Mouse (Mus musculus) midbrain, postnatal 0 days (tissue): ENCODE data around the gene Mettl2. TPM values are rescaled to one million over a fixed set of nuclear protein-coding genes. Genes with fewer than 3 reads are reported as not detected.
"Not testable (repeated sequence)": the region's sequence is repeated elsewhere in the genome, so short reads cannot be mapped to it uniquely, and the experiment has no call there.

ENCODE experiments used
- ATAC-seq: fragments of 200-750 bp; cut with Nextera tagmentation; 2 replicates; pipeline ENCODE4 v1.8.0; 2017; ENCODE audit warnings: moderate number of reproducible peaks, mild to moderate bottlenecking, moderate TSS enrichment, moderate library complexity; ENCODE audit not compliant: low FRiP score
- DNase-seq: peaks from one replicate; pipeline ENCODE4 v3.0.0-alpha.2; 2015; ENCODE audit warnings: low spot score
- H3K27ac ChIP-seq: fragments of 300-500 bp; sonication (generic); 2 replicates; pipeline ENCODE4 v1.5.1; 2014; ENCODE audit warnings: low read depth, mild to moderate bottlenecking, low read length, mixed read lengths
- H3K27me3 ChIP-seq: fragments of 300-500 bp; sonication (generic); 2 replicates; pipeline ENCODE4 v1.6.1; 2014; ENCODE audit warnings: low read length, control low read depth, mixed read lengths; ENCODE audit not compliant: insufficient read depth
- H3K36me3 ChIP-seq: fragments of 300-500 bp; sonication (generic); 2 replicates; pipeline ENCODE4 v1.6.1; 2014; ENCODE audit warnings: low read length, control low read depth, mixed read lengths; ENCODE audit not compliant: insufficient read depth
- H3K4me1 ChIP-seq: fragments of 300-500 bp; sonication (generic); 2 replicates; pipeline ENCODE4 v1.6.1; 2014; ENCODE audit warnings: mild to moderate bottlenecking, control low read depth, antibody characterized with exemption, low read length, mixed read lengths; ENCODE audit not compliant: insufficient read depth
- H3K4me2 ChIP-seq: fragments of 300-500 bp; sonication (generic); 2 replicates; pipeline ENCODE4 v1.6.1; 2014; ENCODE audit warnings: low read depth, mild to moderate bottlenecking, low read length, mixed read lengths; ENCODE audit not compliant: poor library complexity, severe bottlenecking
- H3K4me3 ChIP-seq: fragments of 300-500 bp; sonication (generic); 2 replicates; pipeline ENCODE4 v1.5.1; 2014; ENCODE audit warnings: low read depth, mild to moderate bottlenecking, low read length, moderate library complexity
- H3K9ac ChIP-seq: fragments of 300-500 bp; sonication (generic); replicated peaks from 2 replicates; pipeline ENCODE4 v1.6.1; 2014; ENCODE audit warnings: mild to moderate bottlenecking, low read length, moderate library complexity, mixed read lengths; ENCODE audit not compliant: poor library complexity, severe bottlenecking
- H3K9me3 ChIP-seq: fragments of 300-500 bp; sonication (generic); 2 replicates; pipeline ENCODE4 v1.6.1; 2016; ENCODE audit warnings: low read length, control low read depth
- CTCF ChIP-seq: IDR thresholded peaks from 2 replicates; pipeline ENCODE4 v1.5.1; 2016; ENCODE audit warnings: antibody characterized with exemption, mild to moderate bottlenecking
- WGBS: fragments of 180-500 bp; shearing (Covaris S2); extraction: QIAGEN DNeasy Blood & Tissue Kit; methylation state at CpG from one replicate; pipeline ENCODE4 v1.1.7; 2014; 5-methylcytosine and 5-hydroxymethylcytosine counted together
- polyA plus RNA-seq: library from polyadenylated mRNA; unstranded; fragments of >200 nt; fragmentation: Nextera tagmentation; extraction: Ambion mirVana; gene quantifications from 2 replicates; pipeline ENCODE4 v1.2.1, GENCODE M21; 2015
- total RNA-seq: library from RNA; depleted of rRNA; stranded (reverse); fragments of >200 nt; gene quantifications from 2 replicates; pipeline ENCODE4 v1.2.3, GENCODE M21; 2014; rRNA removed

Gene Mettl2
- total RNA-seq, result 25.2 and 28.0 TPM in 2 replicates
- 30.0 and 35.6 TPM in 2 replicates for polyA plus RNA-seq

DNA sequence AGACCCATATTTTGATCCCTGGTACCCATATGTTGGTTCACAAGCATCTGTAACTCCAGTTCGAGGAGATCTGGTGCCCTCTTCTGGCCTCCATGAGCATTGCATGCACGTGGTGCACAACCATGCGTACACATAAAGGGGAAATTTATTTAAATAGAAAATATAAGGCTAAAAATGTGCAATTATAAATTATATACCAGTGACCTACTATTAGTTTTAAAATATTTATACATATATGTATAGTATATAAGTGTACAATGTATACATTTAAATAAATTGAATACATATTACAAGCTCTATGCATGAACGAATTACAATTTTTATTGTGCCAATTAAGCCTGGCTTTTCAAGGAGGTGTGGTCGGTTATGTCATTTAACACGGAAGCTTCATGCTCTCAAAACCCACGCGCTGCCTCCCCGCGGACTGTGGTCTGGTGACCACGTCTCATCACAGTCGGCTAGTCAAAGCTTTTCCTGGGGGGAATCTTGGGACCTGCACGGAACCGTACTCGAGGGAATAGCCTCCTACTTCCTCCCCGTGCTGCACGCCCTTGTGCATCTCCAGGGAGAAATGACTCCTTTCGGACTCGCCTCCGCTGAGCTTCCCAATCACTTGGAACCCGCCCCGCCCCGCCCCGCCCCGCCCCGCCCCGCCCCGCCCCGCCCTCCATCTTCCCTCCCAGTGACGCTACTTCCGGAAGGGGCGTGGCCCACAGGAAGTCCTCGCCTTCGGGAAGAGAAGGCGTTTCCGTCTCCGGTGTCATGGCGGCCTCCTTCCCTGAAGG lies at the start of gene Mettl2:
Gene Mettl2, plus strand, starts transcription at position 691 of the 785 bp plus-strand sequence.
- WGBS, result 1% methylated on average over 26 of the region's 38 CpGs
- H3K27ac ChIP-seq, result peak within 1 kb of the TSS; percentile 70
- ATAC-seq, result peak; percentile 93
- H3K4me1 ChIP-seq, result peaks cover 8% of the 10 kb centered on the region
- H3K9me3 ChIP-seq, result no peaks in the 10 kb centered on the region
- H3K36me3 ChIP-seq, result 0 out of 2 replicates have a peak, but pooled peaks cover under 1% of the 10 kb centered on the region
- DNase-seq, result peak; percentile 91
- no peaks in the 10 kb centered on the region for H3K27me3 ChIP-seq
- H3K9ac ChIP-seq, result peak within 1 kb of the TSS; percentile 73
- H3K4me3 ChIP-seq, result peak within 1 kb of the TSS; percentile 84
- TF ChIP-seq CTCF, result peak; percentile 85
- peak within 1 kb of the TSS; percentile 71 for H3K4me2 ChIP-seq

DNA sequence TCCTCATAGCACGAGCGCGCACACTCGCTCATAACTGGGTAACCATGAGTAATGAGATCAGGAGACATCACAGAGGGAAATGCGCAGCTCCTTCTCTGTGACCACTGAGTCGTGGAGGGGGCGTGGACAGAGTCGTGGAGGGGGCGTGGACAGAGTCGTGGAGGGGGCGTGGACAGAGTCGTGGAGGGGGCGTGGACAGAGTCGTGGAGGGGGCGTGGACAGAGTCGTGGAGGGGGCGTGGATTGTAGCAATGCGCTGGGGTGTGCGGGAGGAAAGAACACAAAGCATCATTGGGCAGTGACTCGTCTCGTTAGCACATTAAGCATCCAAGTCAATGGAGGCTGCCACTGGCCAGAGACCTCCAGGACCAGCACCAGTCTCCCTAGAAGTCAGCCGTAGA lies 13.8 kb upstream of the Mettl2 start:
- ATAC-seq, H3K36me3 ChIP-seq, H3K4me2 ChIP-seq, H3K9ac ChIP-seq, DNase-seq, H3K4me3 ChIP-seq, H3K27ac ChIP-seq, H3K9me3 ChIP-seq, H3K4me1 ChIP-seq, H3K27me3 ChIP-seq: not testable (repeated sequence)
- whole genome bisulfite sequencing, result 86% methylated on average over 22 of the region's 22 CpGs

DNA sequence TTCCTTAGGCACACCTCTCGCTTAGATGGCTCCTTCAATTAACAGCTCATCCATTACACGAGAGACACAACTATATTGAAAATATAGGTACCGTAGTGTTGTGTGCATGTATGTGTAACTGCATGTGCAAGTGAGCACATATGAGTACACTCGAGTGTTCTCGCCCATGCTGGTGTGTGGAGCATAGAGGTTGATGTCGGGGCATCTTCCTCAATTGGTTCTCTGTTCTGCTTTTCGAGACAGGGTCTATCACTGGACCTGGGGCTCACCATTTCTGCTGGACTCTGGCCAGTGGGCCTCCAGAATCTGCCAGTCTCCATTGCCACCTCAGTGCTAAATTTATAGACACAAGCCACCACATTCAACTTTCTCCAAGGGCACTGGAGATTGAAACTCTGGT lies 8.4 kb upstream of the Mettl2 start:
- TF ChIP-seq CTCF, result no peak

DNA sequence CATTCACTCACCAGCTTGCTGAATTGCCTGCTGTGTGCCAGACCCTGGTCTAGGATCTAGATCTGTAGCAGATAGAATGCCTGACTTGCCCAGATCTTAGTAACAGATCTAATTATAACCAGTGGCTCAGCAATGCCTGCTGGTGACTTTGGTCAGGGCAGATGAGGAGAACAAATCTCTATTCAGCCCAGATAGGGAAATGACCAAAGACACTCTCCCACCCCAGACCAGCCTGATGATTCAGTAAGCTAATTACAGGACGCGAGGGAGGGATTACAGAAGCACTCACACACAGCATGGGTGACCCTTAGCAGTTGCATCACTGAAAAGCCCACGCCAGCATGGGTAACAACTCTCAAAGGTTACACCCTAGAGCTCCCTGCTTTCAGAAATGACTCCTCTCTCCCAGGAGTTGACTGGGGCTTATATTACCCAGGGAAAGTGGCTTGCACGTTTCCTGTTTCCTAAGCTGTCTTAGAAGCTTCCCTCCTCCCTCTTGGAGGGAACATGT lies 5.6 kb upstream of the Mettl2 start:
- no peak overlapping the region for H3K4me2 ChIP-seq
- H3K4me3 ChIP-seq, result no peak overlapping the region
- no peak overlapping the region for H3K9ac ChIP-seq
- H3K27me3 ChIP-seq, result no peaks in the 10 kb centered on the region
- H3K27ac ChIP-seq, result no peak overlapping the region
- H3K4me1 ChIP-seq, result no peaks in the 10 kb centered on the region
- no peak for ATAC-seq
- no peak for DNase-seq
- WGBS, result 36% methylated on average over 4 of the region's 4 CpGs
- H3K36me3 ChIP-seq, result no peaks in the 10 kb centered on the region
- H3K9me3 ChIP-seq, result no peaks in the 10 kb centered on the region
- no peak for TF ChIP-seq CTCF

More for the DNA sequence above, 8.4 kb upstream of the Mettl2 start:
- Histone ChIP-seq H3K4me2 (no peak overlapping the region), H3K27me3 (no peaks in the 10 kb centered on the region), H3K9me3 (no peaks in the 10 kb centered on the region), H3K4me1 (no peaks in the 10 kb centered on the region), H3K4me3 (no peak overlapping the region), H3K27ac (no peak overlapping the region), H3K36me3 (no peaks in the 10 kb centered on the region), H3K9ac (no peak overlapping the region)
- ATAC-seq, result no peak
- WGBS, result 89% methylated on average over 7 of the region's 7 CpGs
- no peak for DNase-seq

DNA sequence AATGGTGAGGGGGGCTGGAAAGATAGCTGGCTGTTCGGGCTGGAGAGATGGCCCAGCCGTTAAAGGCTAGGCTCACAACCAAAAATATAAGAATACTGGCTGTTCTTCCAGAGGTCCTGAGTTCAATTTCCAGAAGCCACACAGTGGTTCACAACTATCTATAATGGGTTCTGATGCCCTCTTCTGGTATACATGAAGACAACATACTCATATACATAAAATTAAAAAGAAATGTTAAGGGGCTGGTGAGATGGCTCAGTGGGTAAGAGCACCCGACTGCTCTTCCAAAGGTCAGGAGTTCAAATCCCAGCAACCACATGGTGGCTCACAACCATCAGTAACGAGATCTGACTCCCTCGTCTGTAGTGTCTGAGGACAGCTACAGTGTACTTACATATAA lies 4.4 kb upstream of the Mettl2 start:
- not testable (repeated sequence) for H3K9me3 ChIP-seq, H3K4me1 ChIP-seq, H3K27ac ChIP-seq, DNase-seq, H3K4me2 ChIP-seq, H3K27me3 ChIP-seq, ATAC-seq, H3K9ac ChIP-seq, H3K4me3 ChIP-seq, H3K36me3 ChIP-seq
- WGBS, result 74% methylated on average over 5 of the region's 5 CpGs
- peak; percentile 26 for TF ChIP-seq CTCF

DNA sequence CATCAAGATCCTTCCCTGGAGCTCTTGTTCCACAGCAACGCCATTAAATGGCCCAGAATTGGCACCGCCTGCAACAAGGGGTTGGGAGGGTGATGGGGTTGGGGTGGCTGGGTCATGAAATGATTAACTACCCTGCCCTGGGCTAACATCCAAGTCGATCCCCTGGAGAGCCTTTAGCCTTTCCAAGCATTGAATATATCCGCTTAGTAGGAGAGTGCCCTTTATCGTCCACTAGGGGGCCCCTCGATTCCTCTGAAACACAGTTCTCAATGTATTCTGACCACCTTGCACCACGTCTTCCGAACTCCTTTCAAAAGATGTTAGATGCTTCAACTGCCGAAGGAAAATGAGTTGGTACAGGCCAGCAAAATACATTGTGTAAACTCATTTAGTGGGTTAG lies 2.2 kb upstream of the Mettl2 start:
- Histone ChIP-seq H3K4me3 (no peak overlapping the region), H3K27ac (no peak overlapping the region), H3K9ac (no peak overlapping the region), H3K4me2 (no peak overlapping the region), H3K36me3 (no peaks in the 10 kb centered on the region), H3K27me3 (no peaks in the 10 kb centered on the region), H3K9me3 (no peaks in the 10 kb centered on the region), H3K4me1 (peaks cover 8% of the 10 kb centered on the region)
- peak; percentile 76 for TF ChIP-seq CTCF
- DNase-seq (peak; percentile 77), ATAC-seq (no peak)
- WGBS, result 3% methylated on average over 9 of the region's 9 CpGs
